Mouse (Mus musculus): Measurements from ENCODE around the gene Gm45808. TPM values are rescaled to one million over a fixed set of nuclear protein-coding genes. Genes with fewer than 3 reads are reported as not detected.
"Not testable (repeated sequence)": the region's sequence is repeated elsewhere in the genome, so short reads cannot be mapped to it uniquely, and the experiment has no call there.

Gene Gm45808
- polyA plus RNA-seq, 1 experiment from 2014 or later = not detected

- not testable (repeated sequence) for H3K27me3 ChIP-seq (ENCODE audit: control insufficient read depth, insufficient read depth, low read length); H3K9ac ChIP-seq (ENCODE audit: low read depth, low read length); H3K9me3 ChIP-seq (ENCODE audit: control insufficient read depth, low read length); H3K36me3 ChIP-seq (ENCODE audit: control insufficient read depth, insufficient read depth, low read length); H3K4me1 ChIP-seq (ENCODE audit: control insufficient read depth, insufficient read depth, low read length); H3K27ac ChIP-seq (ENCODE audit: low read depth, low read length); H3K4me2 ChIP-seq (replicated peaks; ENCODE audit: low read depth, low read length); H3K4me3 ChIP-seq (ENCODE audit: low read length); ATAC-seq (ENCODE audit: low FRiP score, low TSS enrichment)
- WGBS = 91% methylated on average over 5 of the region's 5 CpGs
Measured at GRCm38 (mm10) chr7:45484985-45485384, 1.6 kb downstream of the Gm45808 start.

- H3K9ac ChIP-seq (ENCODE audit: low read depth, low read length) = no peak overlapping the region
- H3K27me3 ChIP-seq (ENCODE audit: control insufficient read depth, insufficient read depth, low read length) = no peaks in the 10 kb centered on the region
- H3K9me3 ChIP-seq (ENCODE audit: control insufficient read depth, low read length) = no peaks in the 10 kb centered on the region
- no peak overlapping the region for H3K4me2 ChIP-seq (replicated peaks; ENCODE audit: low read depth, low read length)
- H3K27ac ChIP-seq (ENCODE audit: low read depth, low read length) = no peak overlapping the region
- 91% methylated on average over 1 of the region's 1 CpGs for WGBS
- no peak; the same call in 1 of the 2 replicates for ATAC-seq (ENCODE audit: low FRiP score, low TSS enrichment)
- H3K4me3 ChIP-seq (ENCODE audit: low read length) = no peak overlapping the region
- H3K36me3 ChIP-seq (ENCODE audit: control insufficient read depth, insufficient read depth, low read length) = no peaks in the 10 kb centered on the region
- 0 out of 2 replicates have a peak, but pooled peaks cover 2% of the 10 kb centered on the region for H3K4me1 ChIP-seq (ENCODE audit: control insufficient read depth, insufficient read depth, low read length)
Measured at GRCm38 (mm10) chr7:45482166-45482565, 4.4 kb downstream of the Gm45808 start.

- H3K27ac ChIP-seq (ENCODE audit: low read depth, low read length) = no peak within 1 kb of the TSS
- no peaks in the 10 kb centered on the region for H3K9me3 ChIP-seq (ENCODE audit: control insufficient read depth, low read length)
- no peaks in the 10 kb centered on the region for H3K36me3 ChIP-seq (ENCODE audit: control insufficient read depth, insufficient read depth, low read length)
- WGBS = 45% methylated on average over 15 of the region's 15 CpGs
- no peak within 1 kb of the TSS for H3K9ac ChIP-seq (ENCODE audit: low read depth, low read length)
- ATAC-seq (ENCODE audit: low FRiP score, low TSS enrichment) = peak; percentile 54
- no peaks in the 10 kb centered on the region for H3K27me3 ChIP-seq (ENCODE audit: control insufficient read depth, insufficient read depth, low read length)
- H3K4me2 ChIP-seq (replicated peaks; ENCODE audit: low read depth, low read length) = no peak within 1 kb of the TSS
- H3K4me1 ChIP-seq (ENCODE audit: control insufficient read depth, insufficient read depth, low read length) = 0 out of 2 replicates have a peak, but pooled peaks cover 3% of the 10 kb centered on the region
- no peak within 1 kb of the TSS for H3K4me3 ChIP-seq (ENCODE audit: low read length)
Measured at GRCm38 (mm10) chr7:45481374-45481927, 5.2 kb downstream of the Gm45808 start, which contains the start of gene Tulp2. Gene Tulp2 (plus strand): TSS chr7:45481877.

GRCm38 (mm10) chr7:45480310-45480709 lies 6.3 kb downstream of the Gm45808 start:
- H3K9ac ChIP-seq (ENCODE audit: low read depth, low read length); ATAC-seq (ENCODE audit: low FRiP score, low TSS enrichment); H3K9me3 ChIP-seq (ENCODE audit: control insufficient read depth, low read length); H3K27me3 ChIP-seq (ENCODE audit: control insufficient read depth, insufficient read depth, low read length); H3K4me1 ChIP-seq (ENCODE audit: control insufficient read depth, insufficient read depth, low read length); H3K36me3 ChIP-seq (ENCODE audit: control insufficient read depth, insufficient read depth, low read length); H3K27ac ChIP-seq (ENCODE audit: low read depth, low read length); H3K4me3 ChIP-seq (ENCODE audit: low read length); H3K4me2 ChIP-seq (replicated peaks; ENCODE audit: low read depth, low read length): not testable (repeated sequence)
- WGBS = 79% methylated on average over 3 of the region's 4 CpGs

- no peaks in the 10 kb centered on the region for H3K9me3 ChIP-seq (ENCODE audit: control insufficient read depth, low read length)
- no peak overlapping the region for H3K9ac ChIP-seq (ENCODE audit: low read depth, low read length)
- H3K4me2 ChIP-seq (replicated peaks; ENCODE audit: low read depth, low read length) = no peak overlapping the region
- H3K27ac ChIP-seq (ENCODE audit: low read depth, low read length) = no peak overlapping the region
- H3K36me3 ChIP-seq (ENCODE audit: control insufficient read depth, insufficient read depth, low read length) = no peaks in the 10 kb centered on the region
- no peak overlapping the region for H3K4me3 ChIP-seq (ENCODE audit: low read length)
- ATAC-seq (ENCODE audit: low FRiP score, low TSS enrichment) = no peak
- WGBS = 91% methylated on average over 7 of the region's 7 CpGs
- H3K27me3 ChIP-seq (ENCODE audit: control insufficient read depth, insufficient read depth, low read length) = no peaks in the 10 kb centered on the region
- 0 out of 2 replicates have a peak, but pooled peaks cover 3% of the 10 kb centered on the region for H3K4me1 ChIP-seq (ENCODE audit: control insufficient read depth, insufficient read depth, low read length)
Measured at GRCm38 (mm10) chr7:45478774-45479173, 7.8 kb downstream of the Gm45808 start.

- no peak for ATAC-seq (ENCODE audit: low FRiP score, low TSS enrichment)
- Histone ChIP-seq H3K4me3 (ENCODE audit: low read length) (no peak overlapping the region), H3K27me3 (ENCODE audit: control insufficient read depth, insufficient read depth, low read length) (no peaks in the 10 kb centered on the region), H3K27ac (ENCODE audit: low read depth, low read length) (no peak overlapping the region), H3K9ac (ENCODE audit: low read depth, low read length) (no peak overlapping the region), H3K36me3 (ENCODE audit: control insufficient read depth, insufficient read depth, low read length) (no peaks in the 10 kb centered on the region), H3K9me3 (ENCODE audit: control insufficient read depth, low read length) (no peaks in the 10 kb centered on the region), H3K4me1 (ENCODE audit: control insufficient read depth, insufficient read depth, low read length) (0 out of 2 replicates have a peak, but pooled peaks cover 3% of the 10 kb centered on the region), H3K4me2 (replicated peaks; ENCODE audit: low read depth, low read length) (no peak overlapping the region)
- WGBS = 6% methylated on average over 3 of the region's 3 CpGs
Measured at GRCm38 (mm10) chr7:45477003-45477402, 9.6 kb downstream of the Gm45808 start.

GRCm38 (mm10) chr7:45476453-45476852 lies 10.2 kb downstream of the Gm45808 start:
- Histone ChIP-seq H3K27me3 (ENCODE audit: control insufficient read depth, insufficient read depth, low read length) (no peaks in the 10 kb centered on the region), H3K27ac (ENCODE audit: low read depth, low read length) (no peak overlapping the region), H3K9ac (ENCODE audit: low read depth, low read length) (no peak overlapping the region), H3K36me3 (ENCODE audit: control insufficient read depth, insufficient read depth, low read length) (no peaks in the 10 kb centered on the region), H3K4me2 (replicated peaks; ENCODE audit: low read depth, low read length) (no peak overlapping the region), H3K4me3 (ENCODE audit: low read length) (no peak overlapping the region), H3K9me3 (ENCODE audit: control insufficient read depth, low read length) (no peaks in the 10 kb centered on the region), H3K4me1 (ENCODE audit: control insufficient read depth, insufficient read depth, low read length) (0 out of 2 replicates have a peak, but pooled peaks cover 3% of the 10 kb centered on the region)
- no peak for ATAC-seq (ENCODE audit: low FRiP score, low TSS enrichment)
- WGBS = 46% methylated on average over 1 of the region's 1 CpGs

- no peaks in the 10 kb centered on the region for H3K36me3 ChIP-seq (ENCODE audit: control insufficient read depth, insufficient read depth, low read length)
- H3K4me3 ChIP-seq (ENCODE audit: low read length) = peak overlapping the region; percentile 19
- H3K27ac ChIP-seq (ENCODE audit: low read depth, low read length) = no peak overlapping the region
- 0 out of 2 replicates have a peak, but pooled peaks cover 3% of the 10 kb centered on the region for H3K4me1 ChIP-seq (ENCODE audit: control insufficient read depth, insufficient read depth, low read length)
- H3K4me2 ChIP-seq (replicated peaks; ENCODE audit: low read depth, low read length) = peak overlapping the region; percentile 32
- no peak for ATAC-seq (ENCODE audit: low FRiP score, low TSS enrichment)
- H3K27me3 ChIP-seq (ENCODE audit: control insufficient read depth, insufficient read depth, low read length) = no peaks in the 10 kb centered on the region
- 66% methylated on average over 16 of the region's 16 CpGs for WGBS
- peak overlapping the region; percentile 42; the same call in 1 of the 2 replicates for H3K9ac ChIP-seq (ENCODE audit: low read depth, low read length)
- H3K9me3 ChIP-seq (ENCODE audit: control insufficient read depth, low read length) = no peaks in the 10 kb centered on the region
Measured at GRCm38 (mm10) chr7:45475291-45475969, 11.2 kb downstream of the Gm45808 start.

- ATAC-seq (ENCODE audit: low FRiP score, low TSS enrichment) = no peak
- peaks cover 3% of the 10 kb centered on the region for H3K4me1 ChIP-seq (ENCODE audit: control insufficient read depth, insufficient read depth, low read length)
- no peak overlapping the region for H3K4me2 ChIP-seq (replicated peaks; ENCODE audit: low read depth, low read length)
- no peak overlapping the region for H3K9ac ChIP-seq (ENCODE audit: low read depth, low read length)
- no peak overlapping the region for H3K27ac ChIP-seq (ENCODE audit: low read depth, low read length)
- no peaks in the 10 kb centered on the region for H3K36me3 ChIP-seq (ENCODE audit: control insufficient read depth, insufficient read depth, low read length)
- no peaks in the 10 kb centered on the region for H3K27me3 ChIP-seq (ENCODE audit: control insufficient read depth, insufficient read depth, low read length)
- no peak overlapping the region for H3K4me3 ChIP-seq (ENCODE audit: low read length)
- 3% methylated on average over 3 of the region's 3 CpGs for WGBS
- H3K9me3 ChIP-seq (ENCODE audit: control insufficient read depth, low read length) = no peaks in the 10 kb centered on the region
Measured at GRCm38 (mm10) chr7:45470869-45471268, 15.7 kb downstream of the Gm45808 start.

Data from kidney, embryonic 14.5 days (tissue).